In the genomic region with DNA sequence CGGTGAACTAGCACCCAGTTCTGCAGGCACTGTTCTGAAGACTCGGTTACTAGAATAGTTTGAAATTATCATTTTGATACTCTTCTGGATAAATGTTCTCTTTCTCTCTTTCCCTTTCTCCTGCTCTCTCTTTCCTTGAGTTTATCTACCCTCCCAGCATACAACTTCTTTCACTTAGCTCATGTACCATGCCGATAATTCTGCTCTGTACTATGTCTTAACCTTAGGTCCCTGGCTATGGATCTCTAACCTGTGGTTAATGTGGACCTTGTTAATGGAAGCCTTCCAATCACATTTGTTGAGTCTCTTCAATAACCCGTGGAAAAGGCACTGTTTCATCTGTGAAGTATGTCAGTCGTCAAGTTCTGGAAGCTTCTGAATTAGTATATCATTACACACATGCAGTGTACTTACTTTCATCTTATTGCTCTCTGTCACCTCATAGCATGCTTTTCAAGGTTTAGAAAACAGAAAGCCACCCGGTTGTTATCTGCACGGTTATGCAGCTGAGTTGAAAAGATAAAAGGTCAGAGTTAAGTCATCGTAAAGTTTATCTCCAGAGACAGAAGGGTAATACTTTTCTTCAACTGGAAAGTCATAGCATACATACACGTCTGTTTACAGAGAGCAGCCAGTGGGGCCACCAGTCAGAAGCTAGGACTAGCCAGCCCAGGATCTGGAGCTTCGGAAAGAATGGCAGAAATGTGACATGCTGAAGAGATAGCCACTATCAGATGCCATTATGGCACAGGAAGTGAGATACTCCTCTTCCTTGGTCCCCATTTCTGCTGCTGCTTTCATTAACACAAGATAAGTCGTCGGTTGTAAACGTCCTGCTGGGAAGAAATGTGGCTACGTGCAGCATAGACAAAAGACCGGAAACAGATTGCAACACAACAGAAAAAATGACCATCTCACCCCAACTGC, we compare ENCODE assay signal across 19 mouse cellular contexts.
DNase-seq lines count a peak whose midpoint lies in the region; ATAC-seq lines count a peak whose summit lies in the region.
"Had no signal": no experiment of that assay in that cellular context is flagged by ENCODE, and none has a peak within 500 bp of the region (broad histone marks: within the 10 kb centered on the region; RNA-seq: fewer than 3 reads in every experiment).

No protein-coding gene starts in this region.

- H3K4me1 ChIP-seq in heart, embryonic 10.5 days: peaks cover 3% of the 10 kb centered on the region; the same call in 1 of the 2 replicates
- no peaks in the 10 kb centered on the region for H3K4me1 ChIP-seq in liver, embryonic 11.5 days (replicated peaks; ENCODE audit: control insufficient read depth, insufficient read depth, low read length)
- H3K4me1 ChIP-seq in megakaryocyte, embryonic 14.5 days: no peaks in the 10 kb centered on the region
- H3K4me1 ChIP-seq in midbrain, embryonic 10.5 days: no peaks in the 10 kb centered on the region
- H3K4me1 ChIP-seq: embryonic facial prominence, embryonic 15.5 days; forebrain, embryonic 13.5 days; hindbrain, embryonic 12.5 days; limb, embryonic 10.5 days; midbrain, embryonic 15.5 days had no signal

- DNase-seq in heart, embryonic 10.5 days (ENCODE audit: low spot score): no peak
- DNase-seq in heart, postnatal 25 days (ENCODE audit: low spot score): no peak
- DNase-seq in c-Kit-negative CD71-positive TER-119-positive erythroid progenitor cells, embryonic 14.5 days (ENCODE audit: low read depth, low spot score): peak; percentile 31
- no peak for DNase-seq in liver, embryonic 11.5 days (ENCODE audit: low spot score)
- DNase-seq in left cerebral cortex, adult 8-10 months (ENCODE audit: low spot score in 2 of 2): no peak
- DNase-seq in cerebellum, adult 18-20 months: no peak
- no peak for DNase-seq in midbrain, embryonic 10.5 days (ENCODE audit: low spot score)
- DNase-seq: adrenal gland, postnatal 10 days; cerebellum, adult 9-11 months; gastrocnemius, postnatal 25 days; lung, adult 2 months; lung, postnatal 4 days; thymus, postnatal 14 days had no signal

- no peaks in the 10 kb centered on the region for H3K27me3 ChIP-seq in heart, embryonic 10.5 days (ENCODE audit: insufficient read depth, poor library complexity, severe bottlenecking)
- no peaks in the 10 kb centered on the region for H3K27me3 ChIP-seq in liver, embryonic 11.5 days (replicated peaks; ENCODE audit: control insufficient read depth, insufficient read depth, low read length)
- no peaks in the 10 kb centered on the region for H3K27me3 ChIP-seq in megakaryocyte, embryonic 14.5 days (replicated peaks)
- no peaks in the 10 kb centered on the region for H3K27me3 ChIP-seq in midbrain, embryonic 10.5 days (ENCODE audit: low read depth, poor library complexity, severe bottlenecking)
- H3K27me3 ChIP-seq: embryonic facial prominence, embryonic 15.5 days; forebrain, embryonic 13.5 days; hindbrain, embryonic 12.5 days; midbrain, embryonic 15.5 days had no signal

- intact Hi-C loops in heart, postnatal 25 days (cut with DNase I): no loop called here

- 40% methylated on average over 15 of the region's 15 CpGs for WGBS in heart, embryonic 10.5 days
- 31% methylated on average over 15 of the region's 15 CpGs for WGBS in liver, embryonic 11.5 days
- WGBS in midbrain, embryonic 10.5 days: 84% methylated on average over 15 of the region's 15 CpGs

- peak overlapping the region; percentile 41 for H3K4me2 ChIP-seq in liver, embryonic 11.5 days
- H3K4me2 ChIP-seq: embryonic facial prominence, embryonic 15.5 days; forebrain, embryonic 13.5 days; hindbrain, embryonic 12.5 days; midbrain, embryonic 15.5 days had no signal

- no peaks in the 10 kb centered on the region for H3K9me3 ChIP-seq in heart, embryonic 10.5 days
- no peaks in the 10 kb centered on the region for H3K9me3 ChIP-seq in liver, embryonic 11.5 days (ENCODE audit: control insufficient read depth, low read length)
- H3K9me3 ChIP-seq in megakaryocyte, embryonic 14.5 days: no peaks in the 10 kb centered on the region
- no peaks in the 10 kb centered on the region for H3K9me3 ChIP-seq in midbrain, embryonic 10.5 days (replicated peaks)
- H3K9me3 ChIP-seq: embryonic facial prominence, embryonic 15.5 days; forebrain, embryonic 13.5 days; hindbrain, embryonic 12.5 days; limb, embryonic 10.5 days; midbrain, embryonic 15.5 days had no signal

- ATAC-seq in liver, embryonic 11.5 days (replicated peaks; ENCODE audit: low FRiP score): peak; percentile 93
- ATAC-seq: forebrain, embryonic 13.5 days; midbrain, embryonic 15.5 days had no signal

- peak overlapping the region; percentile 3; the same call in 1 of the 2 replicates for H3K27ac ChIP-seq in heart, embryonic 10.5 days
- H3K27ac ChIP-seq in liver, embryonic 11.5 days (ENCODE audit: low read depth, low read length): peak overlapping the region; percentile 54
- H3K27ac ChIP-seq in midbrain, embryonic 10.5 days (replicated peaks): no peak overlapping the region
- H3K27ac ChIP-seq: embryonic facial prominence, embryonic 15.5 days; forebrain, embryonic 13.5 days; hindbrain, embryonic 12.5 days; limb, embryonic 10.5 days; midbrain, embryonic 15.5 days had no signal

- H3K4me3 ChIP-seq in heart, embryonic 10.5 days: no peak overlapping the region
- no peak overlapping the region for H3K4me3 ChIP-seq in liver, embryonic 11.5 days (ENCODE audit: low read depth, low read length)
- peak overlapping the region; percentile 51 for H3K4me3 ChIP-seq in megakaryocyte, embryonic 14.5 days (replicated peaks)
- H3K4me3 ChIP-seq in midbrain, embryonic 10.5 days: no peak overlapping the region
- H3K4me3 ChIP-seq: embryonic facial prominence, embryonic 15.5 days; forebrain, embryonic 13.5 days; hindbrain, embryonic 12.5 days; limb, embryonic 10.5 days; midbrain, embryonic 15.5 days had no signal

- no peaks in the 10 kb centered on the region for H3K36me3 ChIP-seq in heart, embryonic 10.5 days
- H3K36me3 ChIP-seq in liver, embryonic 11.5 days (ENCODE audit: control insufficient read depth, insufficient read depth, low read length): no peaks in the 10 kb centered on the region
- H3K36me3 ChIP-seq in megakaryocyte, embryonic 14.5 days (replicated peaks; ENCODE audit: low read length): no peaks in the 10 kb centered on the region
- H3K36me3 ChIP-seq in midbrain, embryonic 10.5 days: no peaks in the 10 kb centered on the region
- H3K36me3 ChIP-seq: embryonic facial prominence, embryonic 15.5 days; hindbrain, embryonic 12.5 days; limb, embryonic 10.5 days; midbrain, embryonic 15.5 days had no signal

- H3K9ac ChIP-seq in liver, embryonic 11.5 days (ENCODE audit: low read depth, low read length): no peak overlapping the region
- H3K9ac ChIP-seq: embryonic facial prominence, embryonic 15.5 days; forebrain, embryonic 13.5 days; hindbrain, embryonic 12.5 days; midbrain, embryonic 15.5 days had no signal
